Mouse (Mus musculus) liver, embryonic 16.5 days (tissue): ENCODE data around the gene Slc1a4. TPM values are rescaled to one million over a fixed set of nuclear protein-coding genes. Genes with fewer than 3 reads are reported as not detected.
A peak's percentile ranks its signal among the peaks of the same experiment; 100 is the strongest.

Experiments
- ATAC-seq: fragments of 200-750 bp; cut with Nextera tagmentation; 2 replicates; pipeline ENCODE4 v1.8.0; 2017; ENCODE audit warnings: low read depth, mild to moderate bottlenecking, moderate number of reproducible peaks, moderate library complexity
- H3K27ac ChIP-seq: fragments of 300-500 bp; sonication (generic); 2 replicates; pipeline ENCODE4 v1.5.1; 2014; ENCODE audit warnings: mild to moderate bottlenecking, low read length
- H3K27me3 ChIP-seq: fragments of 300-500 bp; sonication (generic); 2 replicates; pipeline ENCODE4 v1.6.1; 2014; ENCODE audit warnings: low read depth, low read length, mixed read lengths; ENCODE audit not compliant: control insufficient read depth, insufficient read depth
- H3K36me3 ChIP-seq: fragments of 300-500 bp; sonication (generic); 2 replicates; pipeline ENCODE4 v1.6.1; 2014; ENCODE audit warnings: mild to moderate bottlenecking; ENCODE audit not compliant: control insufficient read depth, insufficient read depth
- H3K4me1 ChIP-seq: fragments of 300-500 bp; sonication (generic); 2 replicates; pipeline ENCODE4 v1.6.1; 2014; ENCODE audit warnings: low read depth, low read length, mixed read lengths; ENCODE audit not compliant: control insufficient read depth
- H3K4me2 ChIP-seq: fragments of 300-500 bp; sonication (generic); 2 replicates; pipeline ENCODE4 v1.6.1; 2014; ENCODE audit warnings: low read depth, low read length, mixed read lengths
- H3K4me3 ChIP-seq: fragments of 300-500 bp; sonication (generic); 2 replicates; pipeline ENCODE4 v1.5.1; 2014; ENCODE audit warnings: low read depth, mild to moderate bottlenecking, low read length
- H3K9ac ChIP-seq: fragments of 300-500 bp; sonication (generic); 2 replicates; pipeline ENCODE4 v1.6.1; 2014; ENCODE audit warnings: low read depth, low read length
- H3K9me3 ChIP-seq: fragments of 300-500 bp; sonication (generic); replicated peaks from 2 replicates; pipeline ENCODE4 v1.6.1; 2016; ENCODE audit warnings: low read length; ENCODE audit not compliant: control insufficient read depth
- WGBS: fragments of 180-500 bp; shearing (Covaris S2); extraction: QIAGEN DNeasy Blood & Tissue Kit; methylation state at CpG from one replicate; pipeline ENCODE4 v1.1.7; 2014; ENCODE audit not compliant: insufficient replicate concordance; 5-methylcytosine and 5-hydroxymethylcytosine counted together
- polyA plus RNA-seq: library from polyadenylated mRNA; unstranded; fragments of >200 nt; fragmentation: Nextera tagmentation; extraction: Ambion mirVana; gene quantifications from 2 replicates; pipeline ENCODE4 v1.2.1, GENCODE M21; 2015

Slc1a4 gene
- polyA plus RNA-seq, 1 experiment from 2014 or later, result 15.0 TPM

- no peak overlapping the region for H3K27ac ChIP-seq
- H3K36me3 ChIP-seq, result no peaks in the 10 kb centered on the region
- H3K9me3 ChIP-seq, result no peaks in the 10 kb centered on the region
These were observed 16.0 kb upstream of the Slc1a4 start for GRCm38 (mm10) chr11:20348466-20348865.

DNA sequence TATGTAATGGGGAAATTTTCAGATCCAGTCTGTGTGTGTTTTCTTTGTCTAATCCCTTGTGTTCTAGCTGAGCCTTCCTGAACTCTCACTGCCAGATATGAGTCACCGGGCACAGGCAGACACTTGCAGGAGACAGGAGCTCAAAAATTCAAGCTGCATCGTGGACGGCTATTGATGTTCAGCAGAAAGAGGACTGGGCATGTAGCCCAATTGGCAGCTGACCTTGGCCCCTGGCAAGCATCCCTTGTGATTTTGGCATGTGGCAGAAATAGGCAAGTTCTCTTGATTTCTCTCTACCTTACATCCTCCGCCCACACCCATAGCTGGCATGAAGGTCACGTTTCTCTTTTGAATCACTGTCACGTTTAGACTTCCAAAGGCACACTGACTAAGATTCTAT lies 15.0 kb upstream of the Slc1a4 start:
- Histone ChIP-seq H3K4me3 (no peak overlapping the region), H3K36me3 (no peaks in the 10 kb centered on the region), H3K27ac (no peak overlapping the region), H3K4me2 (no peak overlapping the region), H3K4me1 (no peaks in the 10 kb centered on the region), H3K9ac (no peak overlapping the region), H3K27me3 (no peaks in the 10 kb centered on the region), H3K9me3 (no peaks in the 10 kb centered on the region)
- WGBS, result 66% methylated on average over 6 of the region's 6 CpGs
- no peak for ATAC-seq

More at GRCm38 (mm10) chr11:20348466-20348865, 16.0 kb upstream of the Slc1a4 start:
- Histone ChIP-seq H3K9ac (no peak overlapping the region), H3K27me3 (no peaks in the 10 kb centered on the region), H3K4me3 (no peak overlapping the region), H3K4me2 (no peak overlapping the region), H3K4me1 (no peaks in the 10 kb centered on the region)
- WGBS, result 44% methylated on average over 2 of the region's 2 CpGs
- no peak for ATAC-seq

- H3K36me3 ChIP-seq, result no peaks in the 10 kb centered on the region
- H3K4me1 ChIP-seq, result no peaks in the 10 kb centered on the region
- H3K9ac ChIP-seq, result no peak overlapping the region
- WGBS, result 51% methylated on average over 2 of the region's 2 CpGs
- no peak overlapping the region for H3K4me3 ChIP-seq
- H3K27ac ChIP-seq, result no peak overlapping the region
- no peak overlapping the region for H3K4me2 ChIP-seq
- no peaks in the 10 kb centered on the region for H3K27me3 ChIP-seq
- no peaks in the 10 kb centered on the region for H3K9me3 ChIP-seq
- peak; percentile 45; the same call in 1 of the 2 replicates for ATAC-seq
These were observed 13.9 kb upstream of the Slc1a4 start for GRCm38 (mm10) chr11:20346369-20346768.

- no peak for ATAC-seq
- no peak overlapping the region for H3K9ac ChIP-seq
- no peak overlapping the region for H3K4me3 ChIP-seq
- H3K9me3 ChIP-seq, result no peaks in the 10 kb centered on the region
- no peaks in the 10 kb centered on the region for H3K27me3 ChIP-seq
- no peak overlapping the region for H3K4me2 ChIP-seq
- H3K4me1 ChIP-seq, result no peaks in the 10 kb centered on the region
- WGBS, result 68% methylated on average over 4 of the region's 4 CpGs
- H3K36me3 ChIP-seq, result no peaks in the 10 kb centered on the region
- H3K27ac ChIP-seq, result no peak overlapping the region
These were observed 11.4 kb upstream of the Slc1a4 start for GRCm38 (mm10) chr11:20343952-20344351.

- no peaks in the 10 kb centered on the region for H3K36me3 ChIP-seq
- H3K4me1 ChIP-seq, result no peaks in the 10 kb centered on the region
- no peaks in the 10 kb centered on the region for H3K9me3 ChIP-seq
- WGBS, result 35% methylated on average over 1 of the region's 1 CpGs
- no peak for ATAC-seq
- H3K4me2 ChIP-seq, result no peak overlapping the region
- H3K27ac ChIP-seq, result no peak overlapping the region
- no peaks in the 10 kb centered on the region for H3K27me3 ChIP-seq
- H3K4me3 ChIP-seq, result no peak overlapping the region
- no peak overlapping the region for H3K9ac ChIP-seq
These were observed 9.1 kb upstream of the Slc1a4 start for GRCm38 (mm10) chr11:20341598-20341997.

GRCm38 (mm10) chr11:20338703-20339102 lies 6.2 kb upstream of the Slc1a4 start:
- Histone ChIP-seq H3K9ac (no peak overlapping the region), H3K4me3 (no peak overlapping the region), H3K4me2 (no peak overlapping the region), H3K4me1 (peaks cover 3% of the 10 kb centered on the region; the same call in 1 of the 2 replicates), H3K27ac (no peak overlapping the region), H3K36me3 (no peaks in the 10 kb centered on the region), H3K9me3 (no peaks in the 10 kb centered on the region), H3K27me3 (no peaks in the 10 kb centered on the region)
- WGBS, result 20% methylated on average over 2 of the region's 2 CpGs
- no peak for ATAC-seq

DNA sequence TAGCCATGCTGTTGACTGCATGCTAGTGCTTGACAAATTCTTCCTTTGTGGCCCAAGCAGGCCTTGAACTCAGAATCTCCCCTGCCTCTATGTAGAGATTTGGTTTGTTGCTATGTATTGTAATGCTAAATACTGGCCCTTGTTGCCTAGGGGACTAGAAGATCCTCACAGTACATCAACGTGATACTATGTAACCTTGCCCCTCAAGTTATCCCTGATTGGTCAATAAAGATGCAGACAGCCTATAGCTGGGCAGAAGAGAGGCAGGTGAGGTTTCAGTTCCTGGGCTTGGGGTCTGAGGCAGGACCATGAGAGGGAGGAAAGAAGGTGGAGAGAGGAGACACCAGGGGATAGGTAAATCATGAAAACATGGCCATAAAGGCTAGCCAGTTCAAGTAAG lies 1.8 kb upstream of the Slc1a4 start:
- WGBS, result 33% methylated on average over 1 of the region's 1 CpGs

DNA sequence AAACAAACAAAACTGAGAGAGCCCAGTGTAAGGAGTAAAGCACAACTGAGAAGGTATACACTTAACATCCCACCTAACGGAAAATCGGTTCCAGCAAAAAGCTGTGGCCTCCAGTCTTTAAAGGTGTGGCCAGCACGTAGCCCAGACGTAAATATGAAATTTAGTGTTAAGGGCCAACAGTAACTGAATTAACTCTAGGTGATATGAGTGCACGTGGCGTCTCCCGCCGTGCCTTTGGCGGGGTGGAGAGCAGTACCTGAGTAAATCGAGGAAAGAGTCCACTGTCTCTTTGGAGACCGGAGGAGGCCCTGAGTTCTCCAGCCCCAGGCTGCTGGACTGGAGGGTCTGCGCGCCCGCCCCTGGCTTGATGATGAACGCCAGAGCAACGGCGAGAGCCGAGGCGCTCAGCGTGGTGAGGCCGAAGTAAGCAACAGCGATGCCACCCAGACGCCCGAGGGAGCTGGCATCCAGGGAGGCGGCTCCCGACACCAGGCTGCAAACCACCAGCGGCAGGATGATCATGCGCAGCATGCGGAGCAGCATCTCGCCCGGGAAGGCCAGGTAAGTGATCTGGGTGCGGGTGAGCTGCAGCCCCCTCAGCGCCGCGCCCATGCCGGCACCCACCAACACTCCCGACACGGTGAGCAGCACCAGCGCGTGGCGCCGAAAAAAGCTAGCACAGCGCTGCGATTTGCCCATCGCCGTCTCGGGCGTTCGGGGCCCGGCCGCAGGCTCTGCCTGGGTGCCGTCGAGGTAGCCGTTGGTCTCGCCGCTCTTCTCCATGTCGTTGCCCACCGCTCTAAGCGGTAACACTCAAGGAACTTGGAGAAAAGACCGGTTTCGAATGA lies 599 bp downstream of the Slc1a4 start:
- peak; percentile 5 for ATAC-seq
- WGBS, result 1% methylated on average over 61 of the region's 61 CpGs
- Histone ChIP-seq H3K4me1 (peaks cover 15% of the 10 kb centered on the region), H3K4me2 (peak overlapping the region; percentile 100), H3K9ac (peak overlapping the region; percentile 90), H3K36me3 (no peaks in the 10 kb centered on the region), H3K27me3 (no peaks in the 10 kb centered on the region), H3K27ac (peak overlapping the region; percentile 97), H3K9me3 (no peaks in the 10 kb centered on the region), H3K4me3 (peak overlapping the region; percentile 83)

More for the DNA sequence above, 1.8 kb upstream of the Slc1a4 start:
- Histone ChIP-seq H3K9me3 (no peaks in the 10 kb centered on the region), H3K36me3 (no peaks in the 10 kb centered on the region), H3K4me1 (peaks cover 15% of the 10 kb centered on the region), H3K27me3 (no peaks in the 10 kb centered on the region), H3K9ac (no peak overlapping the region), H3K27ac (no peak overlapping the region), H3K4me2 (no peak overlapping the region), H3K4me3 (no peak overlapping the region)
- ATAC-seq, result no peak

DNA sequence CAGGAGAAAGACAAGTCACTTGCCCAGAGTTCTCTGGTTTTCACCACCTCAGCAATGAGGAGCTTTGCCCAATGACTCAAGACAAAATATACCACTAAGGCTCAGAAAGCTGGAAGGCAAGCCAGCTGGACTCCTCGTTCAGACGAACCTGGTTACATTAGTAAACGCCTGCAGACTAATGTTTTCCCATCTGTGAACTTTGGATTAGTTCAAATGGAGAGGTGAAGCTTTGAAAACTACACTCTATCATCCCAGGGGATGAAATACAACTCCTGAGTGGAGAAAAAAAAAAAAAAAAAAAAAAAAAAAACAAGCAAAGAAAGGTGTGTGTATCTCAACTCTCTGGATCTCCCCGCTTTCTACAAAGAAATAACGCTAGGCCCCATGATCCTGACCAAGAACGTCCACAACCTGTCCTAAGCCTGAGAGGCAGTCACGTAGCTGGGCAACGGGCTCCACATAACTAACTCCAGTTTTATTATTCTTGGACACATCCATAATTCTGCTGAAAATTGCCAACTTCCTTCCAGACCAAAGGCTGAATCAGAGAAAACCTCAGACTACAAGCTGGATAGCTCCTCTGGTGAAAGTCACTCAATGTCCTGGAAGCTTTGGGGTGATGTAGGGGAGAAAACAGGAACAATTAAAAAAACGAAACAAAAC lies 1.4 kb downstream of the Slc1a4 start:
- peak overlapping the region; percentile 83 for H3K4me3 ChIP-seq
- peaks cover 17% of the 10 kb centered on the region for H3K4me1 ChIP-seq
- ATAC-seq, result no peak
- no peaks in the 10 kb centered on the region for H3K27me3 ChIP-seq
- peak overlapping the region; percentile 100 for H3K4me2 ChIP-seq
- H3K9me3 ChIP-seq, result no peaks in the 10 kb centered on the region
- WGBS, result 54% methylated on average over 9 of the region's 9 CpGs
- H3K27ac ChIP-seq, result peak overlapping the region; percentile 97; the same call in 1 of the 2 replicates
- H3K9ac ChIP-seq, result peak overlapping the region; percentile 90
- no peaks in the 10 kb centered on the region for H3K36me3 ChIP-seq
